Comparison of ENCODE assay signal across 21 mouse cellular contexts in the genomic region with DNA sequence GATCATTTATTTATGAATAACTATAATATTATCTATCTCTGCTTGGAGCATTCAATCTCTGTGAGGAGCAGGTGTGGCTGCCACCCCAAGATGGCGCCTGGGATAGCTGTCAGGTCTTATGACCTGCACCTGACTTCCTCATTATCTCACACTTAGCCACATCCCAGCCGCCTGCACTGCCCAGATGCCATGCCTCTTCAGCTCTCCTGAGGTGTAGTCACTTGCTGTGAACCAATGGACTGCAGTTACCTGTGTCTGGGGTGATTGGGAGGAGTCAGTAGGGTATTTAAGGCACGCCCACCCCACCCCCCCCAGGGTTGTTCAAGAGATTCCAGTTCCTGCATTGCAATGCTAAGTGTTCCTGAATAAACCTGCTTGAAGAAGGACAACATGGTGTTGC.
"Had no signal": no experiment of that assay in that cellular context is flagged by ENCODE, and none has a peak within 500 bp of the region (broad histone marks: within the 10 kb centered on the region; RNA-seq: fewer than 3 reads in every experiment).

No protein-coding gene starts in this region.

- H3K9ac ChIP-seq: heart, embryonic 12.5 days; hindbrain, embryonic 12.5 days; hindbrain, embryonic 14.5 days; intestine, embryonic 15.5 days; limb, embryonic 12.5 days; liver, embryonic 14.5 days had no signal

- H3K27ac ChIP-seq: gastrocnemius, adult 2 months; heart, adult 2 months; hindbrain, embryonic 10.5 days; hindbrain, embryonic 12.5 days; hindbrain, embryonic 14.5 days; intestine, embryonic 15.5 days; layer of hippocampus, adult 2 months; left cerebral cortex, adult 2 months; limb, embryonic 10.5 days; limb, embryonic 12.5 days; liver, embryonic 14.5 days had no signal

- H3K4me1 ChIP-seq: heart, embryonic 12.5 days; hindbrain, embryonic 10.5 days; hindbrain, embryonic 12.5 days; intestine, embryonic 15.5 days; limb, embryonic 10.5 days; limb, embryonic 12.5 days had no signal

- H3K9me3 ChIP-seq: heart, embryonic 12.5 days; hindbrain, embryonic 10.5 days; hindbrain, embryonic 12.5 days; intestine, embryonic 15.5 days; limb, embryonic 10.5 days; limb, embryonic 12.5 days had no signal

- DNase-seq: gastrocnemius, adult 2 months; gastrocnemius, postnatal 10 days; gastrocnemius, postnatal 25 days; heart, adult 2 months; heart, postnatal 10 days; heart, postnatal 4 days; kidney, adult 18-20 months; kidney, adult 9 months; kidney, postnatal 10 days; kidney, postnatal 4 days; liver had no signal

- H3K4me3 ChIP-seq: gastrocnemius, adult 2 months; heart, adult 2 months; heart, embryonic 12.5 days; hindbrain, embryonic 10.5 days; hindbrain, embryonic 12.5 days; intestine, embryonic 15.5 days; layer of hippocampus, adult 2 months; left cerebral cortex, adult 2 months; limb, embryonic 10.5 days; limb, embryonic 12.5 days had no signal

- H3K36me3 ChIP-seq: heart, embryonic 12.5 days; hindbrain, embryonic 10.5 days; hindbrain, embryonic 12.5 days; intestine, embryonic 15.5 days; limb, embryonic 10.5 days; limb, embryonic 12.5 days had no signal
